Mouse (Mus musculus): Measurements from ENCODE around the gene Slc36a3. TPM values are rescaled to one million over a fixed set of nuclear protein-coding genes. Genes with fewer than 3 reads are reported as not detected.

Gene Slc36a3
- total and polyA plus RNA-seq, 3 experiments = not detected

DNA sequence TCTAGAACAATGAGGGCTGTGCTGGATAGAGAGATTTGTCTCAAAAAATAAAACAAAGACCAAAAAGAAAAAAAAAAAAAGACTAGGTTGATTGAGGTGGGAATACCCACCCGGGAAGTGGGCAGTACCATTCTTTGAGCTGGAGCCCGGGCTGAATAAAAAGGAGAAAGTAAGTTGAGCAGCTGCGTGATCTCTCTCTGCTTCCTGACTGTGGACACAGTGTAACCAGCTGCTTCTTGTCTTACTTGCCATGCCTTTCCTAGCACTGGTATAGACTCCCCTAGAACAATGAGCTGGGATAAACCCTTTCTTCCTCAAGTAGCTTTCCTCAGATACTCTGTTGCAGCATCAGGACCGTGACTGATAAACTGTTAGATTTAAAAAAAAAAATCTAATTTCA lies 10.0 kb downstream of the Slc36a3 start:
- TF ChIP-seq EP300 (IDR thresholded peaks at IDR 0.05; ENCODE audit: insufficient read depth, low read depth, low read length) (no peak), POLR2A (IDR thresholded peaks at IDR 0.05; ENCODE audit: insufficient read depth, low read depth, low read length) (no peak), CTCF (IDR thresholded peaks at IDR 0.05) (no peak)
- Histone ChIP-seq H3K27ac (no peak overlapping the region), H3K4me1 (ENCODE audit: control insufficient read depth, insufficient read depth, low read length) (no peaks in the 10 kb centered on the region), H3K36me3 (ENCODE audit: control insufficient read depth, insufficient read depth, low read length) (no peaks in the 10 kb centered on the region), H3K79me2 (replicated peaks; ENCODE audit: control insufficient read depth, insufficient read depth, low read length) (no peaks in the 10 kb centered on the region), H3K27me3 (ENCODE audit: control insufficient read depth, insufficient read depth, low read length) (no peaks in the 10 kb centered on the region), H3K4me3 (no peak overlapping the region), H3K9ac (ENCODE audit: low read depth, low read length) (no peak overlapping the region)
- intact Hi-C loops (cut with DNase I) = no loop called here
- DNase-seq = no peak
- WGBS = 77% methylated on average over 4 of the region's 4 CpGs

DNA sequence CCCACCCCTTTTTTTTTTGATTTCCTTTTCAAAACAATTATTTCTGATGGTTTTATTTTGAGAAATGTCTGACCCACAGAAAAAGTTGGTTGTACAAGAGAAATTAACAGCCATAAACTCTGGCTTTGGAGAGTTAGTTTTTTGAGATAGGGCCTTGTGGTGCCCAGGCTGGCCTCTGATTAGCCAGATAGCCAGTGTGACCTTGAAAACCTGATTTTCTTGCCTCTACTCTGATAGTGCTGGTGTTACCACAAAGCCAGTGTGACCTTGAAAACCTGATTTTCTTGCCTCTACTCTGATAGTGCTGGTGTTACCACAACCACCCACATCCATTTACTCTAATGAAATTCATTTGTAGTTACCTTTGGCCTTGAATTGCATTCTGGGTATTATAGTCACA lies 13.9 kb downstream of the Slc36a3 start:
- no peak overlapping the region for H3K27ac ChIP-seq
- H3K27me3 ChIP-seq (ENCODE audit: control insufficient read depth, insufficient read depth, low read length) = no peaks in the 10 kb centered on the region
- no peak overlapping the region for H3K9ac ChIP-seq (ENCODE audit: low read depth, low read length)
- H3K79me2 ChIP-seq (replicated peaks; ENCODE audit: control insufficient read depth, insufficient read depth, low read length) = no peaks in the 10 kb centered on the region
- no peaks in the 10 kb centered on the region for H3K4me1 ChIP-seq (ENCODE audit: control insufficient read depth, insufficient read depth, low read length)
- no peaks in the 10 kb centered on the region for H3K36me3 ChIP-seq (ENCODE audit: control insufficient read depth, insufficient read depth, low read length)
- intact Hi-C loops (cut with DNase I) = no loop called here
- DNase-seq = no peak
- no peak for TF ChIP-seq CTCF (IDR thresholded peaks at IDR 0.05)
- no peak for TF ChIP-seq POLR2A (IDR thresholded peaks at IDR 0.05; ENCODE audit: insufficient read depth, low read depth, low read length)
- no peak for TF ChIP-seq EP300 (IDR thresholded peaks at IDR 0.05; ENCODE audit: insufficient read depth, low read depth, low read length)
- H3K4me3 ChIP-seq = no peak overlapping the region

DNA sequence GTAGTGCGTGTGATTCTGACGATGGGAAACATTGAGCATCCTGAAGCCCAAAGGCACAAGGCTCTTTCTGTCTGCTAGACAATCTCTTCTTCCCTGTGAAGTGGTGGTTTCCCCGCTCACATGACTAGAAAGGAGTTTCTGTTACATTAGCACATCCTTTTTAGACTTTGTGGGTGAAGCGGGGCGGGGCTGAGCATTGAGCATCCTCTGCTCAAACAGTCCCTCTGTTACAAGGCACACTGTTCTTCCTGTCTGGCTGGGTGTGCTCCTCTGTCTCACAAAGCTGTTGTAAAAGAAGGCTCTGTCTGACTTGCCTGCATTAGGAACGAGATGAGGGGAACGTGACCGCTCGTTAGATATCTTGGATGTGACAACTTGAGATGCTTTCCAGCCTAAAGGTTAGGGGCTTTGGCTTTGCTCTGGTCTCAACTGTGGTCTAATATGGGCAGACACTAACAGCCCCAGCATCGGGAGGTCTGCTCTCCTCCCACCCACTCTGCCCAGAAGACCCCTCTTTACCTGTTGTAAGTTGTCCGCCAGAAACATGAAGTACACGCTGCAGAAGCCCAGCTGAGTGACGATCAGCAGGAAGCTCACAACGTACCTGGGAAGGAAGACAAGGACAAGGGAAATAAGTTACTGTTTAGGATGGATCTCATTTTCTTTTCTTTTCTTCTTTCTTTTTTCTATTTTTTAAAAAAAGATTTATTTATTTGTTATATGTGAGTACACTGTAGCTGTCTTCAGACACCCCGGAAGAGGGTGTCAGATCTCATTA lies 14.5 kb downstream of the Slc36a3 start:
- TF ChIP-seq POLR2A (IDR thresholded peaks at IDR 0.05; ENCODE audit: insufficient read depth, low read depth, low read length) (no peak), EP300 (IDR thresholded peaks at IDR 0.05; ENCODE audit: insufficient read depth, low read depth, low read length) (no peak), CTCF (IDR thresholded peaks at IDR 0.05) (no peak)
- Histone ChIP-seq H3K27ac (no peak overlapping the region), H3K9ac (ENCODE audit: low read depth, low read length) (no peak overlapping the region), H3K4me3 (no peak overlapping the region), H3K36me3 (ENCODE audit: control insufficient read depth, insufficient read depth, low read length) (no peaks in the 10 kb centered on the region), H3K79me2 (replicated peaks; ENCODE audit: control insufficient read depth, insufficient read depth, low read length) (no peaks in the 10 kb centered on the region), H3K4me1 (ENCODE audit: control insufficient read depth, insufficient read depth, low read length) (no peaks in the 10 kb centered on the region), H3K27me3 (ENCODE audit: control insufficient read depth, insufficient read depth, low read length) (no peaks in the 10 kb centered on the region)
- WGBS = 75% methylated on average over 15 of the region's 15 CpGs
- intact Hi-C loops (cut with DNase I) = no loop called here
- DNase-seq = peak in 1 of 2 experiments; percentile 51

- 92% methylated on average over 5 of the region's 5 CpGs for WGBS
- DNase-seq = no peak
- no peaks in the 10 kb centered on the region for H3K4me1 ChIP-seq (ENCODE audit: control insufficient read depth, insufficient read depth, low read length)
- TF ChIP-seq POLR2A (IDR thresholded peaks at IDR 0.05; ENCODE audit: insufficient read depth, low read depth, low read length) = no peak
- TF ChIP-seq CTCF (IDR thresholded peaks at IDR 0.05) = no peak
- no peak for TF ChIP-seq EP300 (IDR thresholded peaks at IDR 0.05; ENCODE audit: insufficient read depth, low read depth, low read length)
- H3K36me3 ChIP-seq (ENCODE audit: control insufficient read depth, insufficient read depth, low read length) = no peaks in the 10 kb centered on the region
- no peaks in the 10 kb centered on the region for H3K27me3 ChIP-seq (ENCODE audit: control insufficient read depth, insufficient read depth, low read length)
- no peak overlapping the region for H3K4me3 ChIP-seq
- H3K79me2 ChIP-seq (replicated peaks; ENCODE audit: control insufficient read depth, insufficient read depth, low read length) = no peaks in the 10 kb centered on the region
- no peak overlapping the region for H3K27ac ChIP-seq
- no peak overlapping the region for H3K9ac ChIP-seq (ENCODE audit: low read depth, low read length)
- intact Hi-C loops (cut with DNase I) = no loop called here
These were observed 16.6 kb downstream of the Slc36a3 start for GRCm38 (mm10) chr11:55134871-55135270.

- TF ChIP-seq EP300 (IDR thresholded peaks at IDR 0.05; ENCODE audit: insufficient read depth, low read depth, low read length) = no peak
- no peak for TF ChIP-seq CTCF (IDR thresholded peaks at IDR 0.05)
- no peak for TF ChIP-seq POLR2A (IDR thresholded peaks at IDR 0.05; ENCODE audit: insufficient read depth, low read depth, low read length)
- no peak overlapping the region for H3K27ac ChIP-seq
- H3K79me2 ChIP-seq (replicated peaks; ENCODE audit: control insufficient read depth, insufficient read depth, low read length) = no peaks in the 10 kb centered on the region
- H3K27me3 ChIP-seq (ENCODE audit: control insufficient read depth, insufficient read depth, low read length) = no peaks in the 10 kb centered on the region
- no peaks in the 10 kb centered on the region for H3K4me1 ChIP-seq (ENCODE audit: control insufficient read depth, insufficient read depth, low read length)
- no peak overlapping the region for H3K9ac ChIP-seq (ENCODE audit: low read depth, low read length)
- H3K4me3 ChIP-seq = no peak overlapping the region
- 85% methylated on average over 1 of the region's 1 CpGs for WGBS
- no peaks in the 10 kb centered on the region for H3K36me3 ChIP-seq (ENCODE audit: control insufficient read depth, insufficient read depth, low read length)
- intact Hi-C loops (cut with DNase I) = no loop called here
- DNase-seq = no peak
These were observed 17.1 kb downstream of the Slc36a3 start for GRCm38 (mm10) chr11:55134407-55134806.

DNA sequence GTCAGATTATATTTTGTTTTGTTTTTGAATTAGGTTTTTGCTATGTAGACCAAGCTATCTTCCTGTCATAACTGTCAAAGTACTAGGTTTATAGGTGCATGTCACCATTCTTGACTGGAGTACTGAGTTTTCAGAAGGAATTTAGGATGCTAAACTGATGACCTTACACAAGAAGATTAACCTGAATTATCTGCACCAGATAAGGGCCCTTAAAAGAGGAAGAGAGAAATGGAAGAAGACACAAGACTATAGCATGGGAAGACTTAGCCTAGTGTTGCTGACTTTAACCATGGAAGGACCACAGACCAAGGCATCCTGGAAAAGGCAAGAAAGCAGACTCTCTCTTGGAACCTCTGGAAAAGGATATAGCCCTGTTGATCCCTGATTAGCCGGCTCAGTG lies 18.3 kb downstream of the Slc36a3 start:
- WGBS = 92% methylated on average over 1 of the region's 1 CpGs
- no peak for DNase-seq
- H3K9ac ChIP-seq (ENCODE audit: low read depth, low read length) = no peak overlapping the region

More for the DNA sequence above, 18.3 kb downstream of the Slc36a3 start:
- Histone ChIP-seq H3K36me3 (ENCODE audit: control insufficient read depth, insufficient read depth, low read length) (no peaks in the 10 kb centered on the region), H3K79me2 (replicated peaks; ENCODE audit: control insufficient read depth, insufficient read depth, low read length) (no peaks in the 10 kb centered on the region), H3K4me1 (ENCODE audit: control insufficient read depth, insufficient read depth, low read length) (no peaks in the 10 kb centered on the region), H3K27me3 (ENCODE audit: control insufficient read depth, insufficient read depth, low read length) (no peaks in the 10 kb centered on the region), H3K4me3 (no peak overlapping the region), H3K27ac (no peak overlapping the region)
- TF ChIP-seq EP300 (IDR thresholded peaks at IDR 0.05; ENCODE audit: insufficient read depth, low read depth, low read length) (no peak), CTCF (IDR thresholded peaks at IDR 0.05) (no peak), POLR2A (IDR thresholded peaks at IDR 0.05; ENCODE audit: insufficient read depth, low read depth, low read length) (no peak)
- intact Hi-C loops (cut with DNase I) = no loop called here
